Mouse (Mus musculus) layer of hippocampus, adult 11-12 months (tissue): ENCODE measurements around the gene Glcci1.
"Not testable (repeated sequence)": the region's sequence is repeated elsewhere in the genome, so short reads cannot be mapped to it uniquely, and the experiment has no call there.

Experiments used
- DNase-seq: peaks from one replicate; pipeline ENCODE4 v3.0.0; 2022; ENCODE audit warnings: low spot score

Gene Glcci1

GRCm38 (mm10) chr6:8495109-8495826, 14.1 kb upstream of the Glcci1 start:
- no peak for DNase-seq

GRCm38 (mm10) chr6:8495827-8496222, 13.6 kb upstream of the Glcci1 start:
- no peak for DNase-seq

GRCm38 (mm10) chr6:8497234-8497867, 12.0 kb upstream of the Glcci1 start:
- no peak for DNase-seq

GRCm38 (mm10) chr6:8497868-8498257, 11.5 kb upstream of the Glcci1 start:
- DNase-seq = no peak

GRCm38 (mm10) chr6:8498961-8499360, 10.4 kb upstream of the Glcci1 start:
- DNase-seq = no peak

GRCm38 (mm10) chr6:8503953-8504352, 5.4 kb upstream of the Glcci1 start:
- no peak for DNase-seq

- peak; percentile 9 for DNase-seq
Observed at GRCm38 (mm10) chr6:8504521-8505228, 4.7 kb upstream of the Glcci1 start.

- DNase-seq = no peak
Observed at GRCm38 (mm10) chr6:8506631-8507030, 2.8 kb upstream of the Glcci1 start.

GRCm38 (mm10) chr6:8508883-8509536, 390 bp upstream of the Glcci1 start:
- peak; percentile 99 for DNase-seq

GRCm38 (mm10) chr6:8509961-8510863, 812 bp downstream of the Glcci1 start:
- peak; percentile 27 for DNase-seq

- no peak for DNase-seq
Observed at GRCm38 (mm10) chr6:8510864-8511428, 1.5 kb downstream of the Glcci1 start.

GRCm38 (mm10) chr6:8511447-8511846, 2.0 kb downstream of the Glcci1 start:
- DNase-seq = no peak

GRCm38 (mm10) chr6:8512416-8512815, 3.0 kb downstream of the Glcci1 start:
- peak; percentile 12 for DNase-seq

- no peak for DNase-seq
Observed at GRCm38 (mm10) chr6:8519687-8520086, 10.3 kb downstream of the Glcci1 start.

GRCm38 (mm10) chr6:8521231-8521630, 11.8 kb downstream of the Glcci1 start:
- DNase-seq = no peak

- DNase-seq = no peak
Observed at GRCm38 (mm10) chr6:8524717-8525116, 15.3 kb downstream of the Glcci1 start.

GRCm38 (mm10) chr6:8531104-8531894, 21.9 kb downstream of the Glcci1 start:
- DNase-seq = no peak

GRCm38 (mm10) chr6:8536944-8537343, 27.5 kb downstream of the Glcci1 start:
- no peak for DNase-seq

- DNase-seq = not testable (repeated sequence)
Observed at GRCm38 (mm10) chr6:8541531-8541930, 32.1 kb downstream of the Glcci1 start.

- no peak for DNase-seq
Observed at GRCm38 (mm10) chr6:8544822-8545221, 35.4 kb downstream of the Glcci1 start.
